In genomic region chr2:26490760-26491301, GRCm38 (mm10) we compare ENCODE assay signal across 8 mouse cellular contexts. TPM values are rescaled to one million over a fixed set of nuclear protein-coding genes. Genes with fewer than 3 reads are reported as not detected.
DNase-seq lines count a peak whose midpoint lies in the region; ATAC-seq and TF ChIP-seq lines count a peak whose summit lies in the region.

No protein-coding gene starts in this region.

- H3K27me3 ChIP-seq in E14TG2a.4 (ENCODE audit: insufficient read depth, low read length): no peaks in the 10 kb centered on the region
- H3K27me3 ChIP-seq in heart, embryonic 16.5 days (ENCODE audit: control insufficient read depth, insufficient read depth, low read length): no peaks in the 10 kb centered on the region
- no peaks in the 10 kb centered on the region for H3K27me3 ChIP-seq in liver, postnatal 0 days (ENCODE audit: insufficient read depth, low read length)

- H3K4me1 ChIP-seq in E14TG2a.4 (replicated peaks; ENCODE audit: low read depth, low read length): peaks cover 99% of the 10 kb centered on the region
- H3K4me1 ChIP-seq in heart, embryonic 16.5 days (ENCODE audit: control insufficient read depth, insufficient read depth, low read length): peaks cover 81% of the 10 kb centered on the region
- H3K4me1 ChIP-seq in liver, postnatal 0 days (ENCODE audit: insufficient read depth): peaks cover 70% of the 10 kb centered on the region

- peaks cover 27% of the 10 kb centered on the region for H3K36me3 ChIP-seq in E14TG2a.4 (ENCODE audit: insufficient read depth, low read length)
- 0 out of 2 replicates have a peak, but pooled peaks cover 2% of the 10 kb centered on the region for H3K36me3 ChIP-seq in heart, embryonic 16.5 days (ENCODE audit: control insufficient read depth, insufficient read depth)
- H3K36me3 ChIP-seq in liver, postnatal 0 days (replicated peaks; ENCODE audit: insufficient read depth, low read length): 0 out of 2 replicates have a peak, but pooled peaks cover 2% of the 10 kb centered on the region

- H3K4me3 ChIP-seq in E14TG2a.4 (replicated peaks; ENCODE audit: low read length): 0 out of 2 replicates have a peak overlapping the region, but pooled peaks have one; percentile 13
- no peak overlapping the region for H3K4me3 ChIP-seq in heart, embryonic 16.5 days (ENCODE audit: low read length)
- H3K4me3 ChIP-seq in liver, postnatal 0 days (ENCODE audit: low read depth, low read length): no peak overlapping the region

- H3K4me2 ChIP-seq in heart, embryonic 16.5 days (ENCODE audit: low read depth, low read length): peak overlapping the region; percentile 31; the same call in 1 of the 2 replicates
- H3K4me2 ChIP-seq in liver, postnatal 0 days (ENCODE audit: low read depth, low read length): no peak overlapping the region

- DNase-seq in R1 (ENCODE audit: low read depth, low spot score): peak; percentile 30
- DNase-seq in liver, postnatal 0 days: no peak
- no peak for DNase-seq in testis, postnatal 14 days (ENCODE audit: low spot score)
- DNase-seq in urinary bladder, postnatal 36 days (ENCODE audit: low spot score in 2 of 2): no peak
- DNase-seq in layer of hippocampus, postnatal 25 days (ENCODE audit: extremely low spot score in 1 of 2, low spot score in 1 of 2): no peak
- no peak for DNase-seq in adrenal gland, adult 18-20 months (ENCODE audit: low spot score in 2 of 2)

- H3K9ac ChIP-seq in heart, embryonic 16.5 days (ENCODE audit: low read length): 0 out of 2 replicates have a peak overlapping the region, but pooled peaks have one; percentile 8
- H3K9ac ChIP-seq in liver, postnatal 0 days (replicated peaks): no peak overlapping the region

- no peak for TF ChIP-seq CTCF in E14TG2a.4 (conservative IDR thresholded peaks at IDR 0.05; ENCODE audit: low read length)
- no peak for TF ChIP-seq CTCF in liver, postnatal 0 days (IDR thresholded peaks at IDR 0.05; ENCODE audit: low read depth)

- peak overlapping the region; percentile 88 for H3K27ac ChIP-seq in heart, embryonic 16.5 days (ENCODE audit: low read length)
- H3K27ac ChIP-seq in liver, postnatal 0 days (ENCODE audit: low read depth): peak overlapping the region; percentile 13

- H3K9me3 ChIP-seq in E14TG2a.4 (ENCODE audit: low read length): no peaks in the 10 kb centered on the region
- no peaks in the 10 kb centered on the region for H3K9me3 ChIP-seq in heart, embryonic 16.5 days (replicated peaks; ENCODE audit: control insufficient read depth, low read length)
- H3K9me3 ChIP-seq in liver, postnatal 0 days (ENCODE audit: low read length): no peaks in the 10 kb centered on the region

- 55% methylated on average over 4 of the region's 4 CpGs for WGBS in heart, embryonic 16.5 days
- WGBS in liver, postnatal 0 days (ENCODE audit: insufficient replicate concordance): 30% methylated on average over 4 of the region's 4 CpGs

- peak; percentile 21; the same call in 1 of the 2 replicates for ATAC-seq in heart, embryonic 16.5 days (replicated peaks; ENCODE audit: extremely low read depth, insufficient read depth, low FRiP score)
- no peak for ATAC-seq in liver, postnatal 0 days

- TF ChIP-seq EP300 in liver, postnatal 0 days (IDR thresholded peaks at IDR 0.05; ENCODE audit: low read depth): no peak

RNA-seq across cellular contexts. Expression of gene Notch1, which starts 25.6 kb away (rescaled TPM):
- polyA plus RNA-seq in heart, embryonic 16.5 days (2015; fragmentation: Nextera tagmentation; extraction: Ambion mirVana): 17.9 and 21.8 TPM in 2 replicates
- 2.0 and 2.1 TPM in 2 replicates for polyA plus RNA-seq in liver, postnatal 0 days (2015; fragmentation: Nextera tagmentation; extraction: Ambion mirVana)
- total RNA-seq in layer of hippocampus, postnatal 25 days (2021): 10 to 100 TPM; 31.4 to 38.0 TPM
- 10 to 100 TPM; 21.5 to 22.0 TPM for total RNA-seq in adrenal gland, adult 18-20 months (2021)

RNA-seq across cellular contexts. Expression of gene Sec16a, which starts 45.8 kb away (rescaled TPM):
- 14.5 and 14.8 TPM in 2 replicates for polyA plus RNA-seq in heart, embryonic 16.5 days (2015; fragmentation: Nextera tagmentation; extraction: Ambion mirVana)
- polyA plus RNA-seq in liver, postnatal 0 days (2015; fragmentation: Nextera tagmentation; extraction: Ambion mirVana): 7.8 and 8.0 TPM in 2 replicates
- 10 to 100 TPM; 46.4 to 48.1 TPM for total RNA-seq in layer of hippocampus, postnatal 25 days (2021)
- 10 to 100 TPM; 52.2 to 69.1 TPM for total RNA-seq in adrenal gland, adult 18-20 months (2021)
